Mouse (Mus musculus) left cerebral cortex, postnatal 4 days (tissue): ENCODE data around the gene Pus7. TPM values are rescaled to one million over a fixed set of nuclear protein-coding genes. Genes with fewer than 3 reads are reported as not detected.

Experiments used
- DNase-seq: peaks from one replicate; pipeline ENCODE4 v3.0.0-alpha.2; 2022
- intact Hi-C: fragments of 180-260 bp; cut with DNase I; formaldehyde crosslinking; loops from one replicate; pipeline ENCODE4 v1.15.1; 2025
- total RNA-seq, 2 experiments: library from RNA; stranded (reverse); gene quantifications; 2 replicates each; pipeline ENCODE4 v1.2.3; 2021

The Pus7 gene
- 10 to 100 TPM; 26.3 to 32.7 TPM for total RNA-seq

DNA sequence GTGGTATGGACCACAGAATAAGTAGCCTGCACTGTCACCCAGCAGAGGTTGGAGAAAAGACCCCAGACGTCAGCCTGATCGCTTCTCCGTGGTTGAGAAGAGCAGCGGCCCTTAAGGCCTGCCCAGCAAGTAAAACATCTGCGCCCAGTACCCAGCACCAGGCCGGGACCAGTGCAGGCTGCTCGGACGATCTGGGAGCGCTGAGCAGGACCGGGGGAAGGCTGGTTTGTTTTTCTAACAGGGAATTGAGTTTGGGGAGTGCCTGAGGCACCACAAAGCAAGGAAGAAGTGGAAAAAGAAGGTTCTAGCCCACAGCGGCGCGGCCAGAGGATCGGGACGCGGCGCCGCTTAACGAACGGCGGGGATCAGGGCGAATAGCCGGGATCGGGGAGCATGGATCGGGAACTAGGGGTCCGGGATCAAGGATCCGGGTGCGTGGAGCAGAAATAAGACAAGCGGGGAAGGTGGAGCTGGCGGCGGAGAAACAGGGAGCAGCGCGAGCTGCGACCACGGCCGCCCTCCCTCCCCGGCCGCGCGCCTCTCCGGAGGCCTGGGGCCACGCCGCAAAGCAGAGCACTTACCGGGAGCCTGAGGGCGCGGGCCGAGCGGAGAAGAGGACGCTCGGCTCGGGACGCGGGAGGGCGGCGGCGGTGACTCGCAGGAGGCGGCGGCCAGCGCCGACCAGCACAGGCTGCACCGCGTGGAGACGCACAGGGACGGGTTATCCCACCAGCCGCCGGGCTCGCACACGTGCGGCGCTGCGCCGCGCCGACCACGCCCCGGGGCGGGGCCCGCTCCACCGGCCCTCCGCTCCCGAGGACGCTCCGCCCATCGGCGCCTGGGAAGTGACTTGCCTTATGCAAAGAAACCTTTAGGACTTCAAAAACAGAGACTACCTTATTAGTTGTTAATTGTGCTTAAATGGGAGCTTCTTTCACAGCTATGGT is at the start of gene Pus7:
TSS of gene Pus7 (minus strand) at position 781 of the 947 bp plus-strand sequence.
- DNase-seq: peak; percentile 83
- intact Hi-C loops: no loop called here

GRCm38 (mm10) chr5:23830897-23831752 is 47.6 kb upstream of the Pus7 start:
- intact Hi-C loops: no loop called here
- DNase-seq: peak; percentile 73

- intact Hi-C loops: no loop called here
These were observed 43.0 kb upstream of the Pus7 start for GRCm38 (mm10) chr5:23826321-23827004.

DNA sequence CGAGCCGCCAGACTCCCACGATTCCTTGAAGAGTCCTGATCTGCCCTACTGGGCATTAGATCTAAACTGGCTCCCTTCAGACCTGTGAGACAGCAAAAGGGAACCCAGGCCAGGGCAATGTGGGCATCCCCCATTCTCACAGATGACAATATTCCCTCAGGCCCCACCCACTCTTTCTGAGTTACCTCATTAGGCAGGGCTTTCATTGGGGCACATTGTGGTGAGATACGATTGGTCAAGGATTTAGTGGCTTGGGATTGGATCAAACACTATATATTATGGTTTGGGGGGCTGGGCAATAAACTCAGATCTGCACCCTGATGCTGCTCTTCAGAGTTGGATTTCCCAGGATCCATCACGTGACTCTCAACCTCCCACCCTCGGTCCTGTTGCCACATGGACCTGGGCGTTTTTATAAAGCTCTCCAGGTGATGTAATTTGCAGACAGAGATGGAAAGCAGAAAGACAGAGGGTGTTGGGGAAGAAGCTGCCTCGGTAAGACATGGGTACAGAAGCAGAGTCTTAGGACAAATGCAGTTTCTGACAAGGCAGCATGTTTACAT is 40.7 kb upstream of the Pus7 start:
- no peak for DNase-seq
- intact Hi-C loops: no loop called here

More at GRCm38 (mm10) chr5:23826321-23827004, 43.0 kb upstream of the Pus7 start:
- DNase-seq: peak; percentile 56

DNA sequence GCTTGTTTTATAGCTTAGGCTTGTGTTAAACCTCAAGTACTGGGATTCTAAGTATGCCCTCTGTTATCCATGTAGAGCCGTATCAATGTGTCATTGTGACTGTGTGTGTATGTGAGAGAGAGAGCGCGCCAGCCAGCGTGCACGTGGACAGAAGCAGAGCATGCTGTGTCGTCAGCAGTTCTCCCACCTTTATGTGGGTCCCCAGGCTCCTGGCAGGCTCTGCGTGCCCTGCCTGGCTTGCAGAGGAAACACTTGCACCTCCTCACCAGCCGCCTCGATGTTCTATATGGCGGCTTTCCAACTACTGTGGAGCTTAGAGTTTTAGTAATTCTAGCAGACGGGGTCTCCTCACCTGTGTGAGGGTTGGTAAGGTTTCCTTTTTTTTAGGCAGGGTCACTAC is 38.8 kb upstream of the Pus7 start:
- intact Hi-C loops: no loop called here
- no peak for DNase-seq

DNA sequence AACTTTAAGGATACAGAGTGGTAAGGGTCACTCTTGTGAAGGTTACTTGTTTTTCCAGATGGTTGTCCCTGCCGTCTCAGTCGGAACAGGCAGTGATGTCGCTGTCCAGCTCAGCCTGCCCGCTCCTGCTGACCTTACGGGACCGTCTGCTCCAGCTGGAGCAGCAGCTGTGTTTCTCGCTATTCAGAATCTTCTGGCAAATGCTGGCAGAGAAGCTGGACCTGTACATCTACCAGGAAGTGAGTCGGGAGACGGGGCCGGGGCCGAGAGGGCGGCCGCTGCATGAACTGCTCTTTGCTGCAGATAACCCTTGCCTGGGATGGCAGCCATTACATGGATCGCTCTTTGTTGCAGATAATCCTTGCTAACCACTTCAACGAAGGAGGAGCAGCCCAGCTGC is 33.2 kb upstream of the Pus7 start:
- no peak for DNase-seq
- intact Hi-C loops: no loop called here

DNA sequence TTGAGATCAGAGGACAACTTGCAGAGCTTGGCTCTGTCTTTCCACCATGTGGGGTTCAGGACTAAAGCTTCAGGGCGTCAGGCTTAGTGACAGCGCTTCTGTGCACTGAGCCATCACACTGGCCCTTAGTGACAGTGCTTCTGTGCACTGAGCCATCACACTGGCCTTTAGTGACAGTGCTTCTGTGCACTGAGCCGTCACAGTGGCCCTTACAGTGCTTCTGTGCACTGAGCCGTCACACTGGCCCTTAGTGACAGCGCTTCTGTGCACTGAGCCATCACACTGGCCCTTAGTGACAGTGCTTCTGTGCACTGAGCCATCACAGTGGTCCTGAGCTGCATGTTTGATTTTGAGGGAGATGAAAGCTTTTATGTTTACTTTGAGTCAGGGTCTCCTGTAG is 31.3 kb upstream of the Pus7 start:
- intact Hi-C loops: no loop called here
- DNase-seq: no peak

DNA sequence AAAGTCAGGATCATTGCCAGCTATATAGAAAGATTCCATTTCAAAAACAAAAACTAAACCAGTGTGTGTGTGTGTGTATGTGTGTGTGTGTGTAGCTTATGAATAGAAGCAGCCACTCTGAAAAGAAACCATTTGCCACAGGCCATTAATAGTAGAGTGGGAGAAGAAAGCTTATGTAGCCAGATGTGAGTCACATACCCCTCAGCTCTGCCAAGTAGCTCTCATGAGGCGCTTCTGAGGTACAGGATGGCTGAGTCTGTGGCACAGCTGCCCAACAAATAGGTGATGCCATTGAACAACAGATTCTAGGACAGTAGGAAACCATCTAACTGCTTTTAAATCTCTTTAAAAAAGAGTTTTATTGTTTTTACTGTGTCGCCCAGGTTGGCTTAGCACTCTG is 9.2 kb upstream of the Pus7 start:
- DNase-seq: no peak
- intact Hi-C loops: no loop called here

- intact Hi-C loops: no loop called here
- no peak for DNase-seq
These were observed 5.6 kb upstream of the Pus7 start for GRCm38 (mm10) chr5:23789078-23789612.

- no peak for DNase-seq
- intact Hi-C loops: no loop called here
These were observed 4.9 kb upstream of the Pus7 start for GRCm38 (mm10) chr5:23788390-23788830.

DNA sequence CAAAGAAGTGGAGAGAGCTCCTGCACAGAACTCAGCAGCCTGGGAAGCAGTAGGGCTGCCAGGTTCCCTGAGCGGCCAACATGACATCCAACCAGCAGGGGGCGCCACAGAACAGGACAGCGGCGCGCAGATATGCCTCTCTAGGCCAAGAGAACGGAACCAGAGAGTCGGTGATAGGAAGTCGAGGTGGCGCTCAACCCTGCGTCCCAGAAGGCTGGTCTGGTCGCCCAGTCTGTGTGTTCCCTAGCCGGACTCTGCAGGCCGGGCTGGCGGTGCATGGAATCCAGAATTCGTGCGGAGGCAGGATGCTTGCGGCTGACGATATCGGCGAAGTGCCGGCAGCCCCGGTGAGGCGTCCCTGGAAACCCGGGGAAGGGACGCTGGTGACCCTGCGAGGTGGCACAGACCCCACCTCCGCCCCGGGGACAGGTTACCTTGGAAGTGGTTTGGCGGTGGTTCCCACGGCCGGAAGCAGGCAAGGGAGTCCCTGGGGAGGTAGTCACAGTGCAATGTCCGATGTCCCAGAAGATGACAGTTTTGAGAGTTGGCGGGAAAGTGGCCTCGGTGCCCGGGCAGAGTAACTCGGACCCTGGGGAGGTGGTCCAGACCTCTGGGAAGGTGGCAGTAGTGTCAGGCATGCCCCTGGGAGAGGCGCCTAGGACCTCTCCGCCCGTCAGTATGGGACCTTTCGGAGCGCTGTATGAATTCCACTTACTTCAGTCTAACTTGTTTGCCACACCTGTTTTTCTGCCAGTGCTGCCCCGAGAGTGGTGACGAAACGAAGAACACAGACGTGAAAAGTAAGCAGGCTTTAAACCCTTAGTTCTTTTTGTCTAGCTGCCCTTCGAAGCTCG is 4.3 kb upstream of the Pus7 start, which contains the start of gene Rint1:
TSS of gene Rint1 (plus strand) at position 176 of the 854 bp plus-strand sequence.
- intact Hi-C loops: no loop called here
- peak; percentile 95 for DNase-seq

DNA sequence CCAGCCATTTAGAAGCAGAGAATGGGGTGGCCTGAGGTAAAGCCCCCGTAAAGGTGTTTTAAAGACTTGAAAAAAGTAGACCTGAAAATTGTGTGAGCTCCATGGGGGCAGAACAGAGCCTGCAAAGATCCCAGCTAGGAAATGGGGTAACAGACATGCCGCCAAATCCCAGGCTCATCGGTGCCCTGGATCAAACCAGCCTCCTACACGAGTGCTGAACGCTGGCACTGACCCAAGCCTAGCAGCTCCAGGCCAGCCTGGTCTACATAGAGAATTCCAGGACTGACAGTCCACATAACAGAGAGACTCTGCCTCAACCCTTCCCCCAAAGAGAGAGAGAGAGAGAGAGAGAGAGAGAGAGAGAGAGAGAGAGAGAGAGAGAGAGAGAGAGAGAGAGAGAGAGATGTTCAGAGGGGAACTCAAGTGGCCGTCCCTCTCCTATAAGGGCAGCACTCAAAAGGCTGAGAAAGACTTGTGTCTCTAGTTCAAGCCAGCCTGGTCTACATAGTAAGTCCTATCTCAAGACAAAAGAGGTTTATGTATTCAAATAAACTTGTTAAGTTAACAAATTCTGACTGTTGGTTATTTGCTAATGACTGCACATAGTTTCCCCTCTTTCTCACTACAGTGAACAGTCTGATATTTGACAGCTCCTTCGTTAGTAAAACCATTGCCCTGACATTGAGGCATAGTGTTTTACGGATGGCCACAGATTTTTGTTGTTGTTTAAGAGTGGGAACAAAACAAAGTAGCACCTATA is 1.3 kb downstream of the Pus7 start:
- DNase-seq: no peak
- intact Hi-C loops: no loop called here

DNA sequence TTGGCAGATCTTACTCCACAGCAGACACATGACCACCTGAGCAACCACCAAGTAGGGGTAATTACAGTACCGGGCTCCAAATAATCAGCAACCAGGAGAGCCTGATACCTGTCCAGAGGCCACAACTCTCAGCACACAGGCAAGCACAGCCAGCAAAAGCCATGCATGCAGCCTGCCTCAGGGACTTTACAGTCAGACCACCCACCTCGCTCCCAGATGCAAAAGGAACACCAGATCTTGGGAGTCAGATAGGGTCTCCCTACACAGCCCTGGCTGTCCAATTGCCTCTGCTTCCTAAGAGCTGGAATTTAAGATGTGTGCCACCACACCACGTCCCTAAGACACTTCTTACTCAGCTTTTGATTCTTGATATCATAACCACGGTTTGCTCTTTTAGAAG is 2.3 kb downstream of the Pus7 start:
- intact Hi-C loops: no loop called here
- DNase-seq: no peak

DNA sequence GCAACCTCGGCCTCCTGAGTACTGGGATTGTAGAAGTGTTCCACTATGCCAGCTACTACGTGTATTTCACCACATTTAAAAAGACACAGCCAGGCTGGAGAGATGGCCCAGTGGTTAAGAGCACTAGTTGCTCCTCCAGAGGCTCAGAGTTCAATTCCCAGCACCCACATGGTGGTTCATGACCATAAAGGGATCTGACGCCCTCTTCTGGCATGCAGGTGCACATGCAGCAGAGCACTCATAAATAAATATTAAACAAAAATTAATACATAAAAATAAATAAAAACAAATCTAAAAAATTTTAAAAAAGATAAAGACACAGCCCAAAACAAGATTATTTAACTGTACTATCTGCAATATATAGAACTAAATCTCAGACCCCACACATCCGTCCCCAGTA is 3.0 kb downstream of the Pus7 start:
- intact Hi-C loops: no loop called here
- DNase-seq: no peak

GRCm38 (mm10) chr5:23774186-23774585 is 9.3 kb downstream of the Pus7 start:
- no peak for DNase-seq
- intact Hi-C loops: no loop called here

GRCm38 (mm10) chr5:23771105-23771504 is 12.4 kb downstream of the Pus7 start:
- intact Hi-C loops: no loop called here
- no peak for DNase-seq

GRCm38 (mm10) chr5:23764557-23764956 is 19.0 kb downstream of the Pus7 start:
- intact Hi-C loops: no loop called here
- no peak for DNase-seq

GRCm38 (mm10) chr5:23762531-23762930 is 21.0 kb downstream of the Pus7 start:
- intact Hi-C loops: no loop called here
- no peak for DNase-seq

DNA sequence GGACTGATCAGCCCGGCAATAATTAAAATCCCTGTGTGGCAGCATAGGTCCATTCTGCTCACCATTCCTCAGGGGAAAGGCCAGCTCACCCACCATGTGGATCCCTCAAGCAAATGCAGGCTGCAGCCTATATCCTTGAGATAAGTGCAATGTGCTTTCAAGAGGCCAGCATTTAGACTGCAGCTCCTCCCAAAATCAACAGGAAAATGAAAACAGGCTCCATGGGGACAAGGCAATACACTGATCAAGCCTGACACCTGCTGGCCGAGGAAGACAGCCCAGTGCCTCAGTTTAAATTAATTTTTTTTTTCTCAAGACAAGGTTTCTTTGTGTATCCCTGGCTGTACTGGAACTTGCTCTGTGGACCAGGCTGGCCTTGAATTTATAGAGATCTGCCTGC is 24.9 kb downstream of the Pus7 start:
- intact Hi-C loops: no loop called here
- peak; percentile 25 for DNase-seq
